Mouse (Mus musculus): ENCODE data around the gene Cpeb3. TPM values are rescaled to one million over a fixed set of nuclear protein-coding genes. Genes with fewer than 3 reads are reported as not detected.
A peak's percentile ranks its signal among the peaks of the same experiment; 100 is the strongest.
"Not testable (repeated sequence)": the region's sequence is repeated elsewhere in the genome, so short reads cannot be mapped to it uniquely, and the experiment has no call there.

Cpeb3 gene
- total RNA-seq, 2 experiments from 2014 or later: 0.80 to 3.1 TPM

- no peak for ATAC-seq (replicated peaks; ENCODE audit: low FRiP score, low TSS enrichment, poor library complexity, severe bottlenecking)
Measured at GRCm38 (mm10) chr19:37095666-37096330, 112.6 kb downstream of the Cpeb3 start.

GRCm38 (mm10) chr19:37093181-37093580, 115.2 kb downstream of the Cpeb3 start:
- no peak for ATAC-seq (replicated peaks; ENCODE audit: low FRiP score, low TSS enrichment, poor library complexity, severe bottlenecking)

GRCm38 (mm10) chr19:37090146-37091061, 118.0 kb downstream of the Cpeb3 start:
- no peak for ATAC-seq (replicated peaks; ENCODE audit: low FRiP score, low TSS enrichment, poor library complexity, severe bottlenecking)

- ATAC-seq (replicated peaks; ENCODE audit: low FRiP score, low TSS enrichment, poor library complexity, severe bottlenecking): no peak
Measured at GRCm38 (mm10) chr19:37088043-37088748, 120.2 kb downstream of the Cpeb3 start.

- ATAC-seq (replicated peaks; ENCODE audit: low FRiP score, low TSS enrichment, poor library complexity, severe bottlenecking): no peak
Measured at GRCm38 (mm10) chr19:37084546-37084945, 123.9 kb downstream of the Cpeb3 start.

GRCm38 (mm10) chr19:37081467-37081866, 126.9 kb downstream of the Cpeb3 start:
- ATAC-seq (replicated peaks; ENCODE audit: low FRiP score, low TSS enrichment, poor library complexity, severe bottlenecking): no peak

GRCm38 (mm10) chr19:37079151-37079550, 129.2 kb downstream of the Cpeb3 start:
- ATAC-seq (replicated peaks; ENCODE audit: low FRiP score, low TSS enrichment, poor library complexity, severe bottlenecking): no peak

- no peak for ATAC-seq (replicated peaks; ENCODE audit: low FRiP score, low TSS enrichment, poor library complexity, severe bottlenecking)
Measured at GRCm38 (mm10) chr19:37078571-37078970, 129.8 kb downstream of the Cpeb3 start.

GRCm38 (mm10) chr19:37078064-37078463, 130.3 kb downstream of the Cpeb3 start:
- no peak for ATAC-seq (replicated peaks; ENCODE audit: low FRiP score, low TSS enrichment, poor library complexity, severe bottlenecking)

GRCm38 (mm10) chr19:37077258-37077657, 131.1 kb downstream of the Cpeb3 start:
- ATAC-seq (replicated peaks; ENCODE audit: low FRiP score, low TSS enrichment, poor library complexity, severe bottlenecking): not testable (repeated sequence)

- no peak for ATAC-seq (replicated peaks; ENCODE audit: low FRiP score, low TSS enrichment, poor library complexity, severe bottlenecking)
Measured at GRCm38 (mm10) chr19:37076646-37077045, 131.8 kb downstream of the Cpeb3 start.

- ATAC-seq (replicated peaks; ENCODE audit: low FRiP score, low TSS enrichment, poor library complexity, severe bottlenecking): no peak
Measured at GRCm38 (mm10) chr19:37076116-37076515, 132.3 kb downstream of the Cpeb3 start.

GRCm38 (mm10) chr19:37075690-37076089, 132.7 kb downstream of the Cpeb3 start:
- no peak for ATAC-seq (replicated peaks; ENCODE audit: low FRiP score, low TSS enrichment, poor library complexity, severe bottlenecking)

GRCm38 (mm10) chr19:37074726-37075125, 133.7 kb downstream of the Cpeb3 start:
- no peak for ATAC-seq (replicated peaks; ENCODE audit: low FRiP score, low TSS enrichment, poor library complexity, severe bottlenecking)

GRCm38 (mm10) chr19:37074276-37074675, 134.1 kb downstream of the Cpeb3 start:
- ATAC-seq (replicated peaks; ENCODE audit: low FRiP score, low TSS enrichment, poor library complexity, severe bottlenecking): no peak

GRCm38 (mm10) chr19:37072871-37073629, 135.4 kb downstream of the Cpeb3 start:
- peak; percentile 34; the same call in 1 of the 2 replicates for ATAC-seq (replicated peaks; ENCODE audit: low FRiP score, low TSS enrichment, poor library complexity, severe bottlenecking)

GRCm38 (mm10) chr19:37069243-37069642, 139.2 kb downstream of the Cpeb3 start:
- no peak for ATAC-seq (replicated peaks; ENCODE audit: low FRiP score, low TSS enrichment, poor library complexity, severe bottlenecking)

- no peak for ATAC-seq (replicated peaks; ENCODE audit: low FRiP score, low TSS enrichment, poor library complexity, severe bottlenecking)
Measured at GRCm38 (mm10) chr19:37060078-37060477, 148.3 kb downstream of the Cpeb3 start.

GRCm38 (mm10) chr19:37059623-37060022, 148.8 kb downstream of the Cpeb3 start:
- no peak for ATAC-seq (replicated peaks; ENCODE audit: low FRiP score, low TSS enrichment, poor library complexity, severe bottlenecking)
